Mouse (Mus musculus): ENCODE results near the gene Cit.

DNA sequence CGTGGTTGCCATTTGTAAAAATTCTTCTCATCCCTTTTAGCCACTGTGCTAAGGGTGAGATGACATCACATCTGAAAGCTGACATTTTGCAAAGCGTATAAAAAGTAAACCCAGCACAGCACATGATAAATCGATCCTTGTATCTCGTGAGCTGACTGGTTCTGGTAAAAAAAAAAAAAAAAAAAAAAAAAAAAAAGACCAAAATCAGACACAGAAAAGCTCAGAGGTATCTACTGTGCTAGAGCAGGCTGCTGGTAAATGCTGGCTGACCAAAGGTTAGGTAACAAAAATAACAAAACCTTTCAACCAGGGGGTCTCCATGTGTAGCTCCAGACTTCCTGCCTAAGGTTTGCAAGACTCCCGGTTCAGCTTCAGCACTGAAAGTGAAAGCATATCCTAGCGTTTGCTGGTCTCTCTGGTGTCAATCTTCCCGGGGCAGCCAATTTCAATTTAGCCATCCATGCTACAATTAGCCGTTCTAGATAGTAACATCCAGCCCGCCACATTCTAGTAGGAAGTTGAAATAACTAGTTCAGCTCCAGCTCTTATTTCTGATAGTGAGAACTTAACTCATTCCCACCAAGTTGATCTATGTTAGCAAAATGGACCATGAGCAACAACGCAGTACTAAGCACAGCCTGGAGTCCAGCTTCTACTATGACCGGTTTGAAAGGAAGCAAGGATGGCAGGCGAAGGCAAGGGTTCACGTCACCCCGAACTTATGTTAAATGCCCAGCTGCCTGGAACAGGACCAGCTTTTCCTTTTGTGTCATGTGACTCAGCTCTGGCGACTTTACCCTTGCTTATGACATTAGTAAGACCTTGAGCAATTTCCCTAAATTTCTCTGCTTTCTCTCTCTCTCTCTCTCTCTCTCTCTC is 45.8 kb upstream of the Cit start:
- TF ChIP-seq CTCF (IDR thresholded peaks at IDR 0.05; ENCODE audit: borderline replicate concordance, control insufficient read depth, extremely low read depth, insufficient read depth, low read length, poor library complexity) (no peak), POLR2A (IDR thresholded peaks at IDR 0.05; ENCODE audit: control insufficient read depth, extremely low read depth, insufficient read depth, low read length, poor library complexity) (no peak)
